Mouse (Mus musculus) MEL (cell line): ENCODE measurements around the gene Zmat1.
A peak's percentile ranks its signal among the peaks of the same experiment; 100 is the strongest.

Experiments
- CTCF ChIP-seq, 3 experiments: IDR thresholded peaks in 2 of 3; conservative IDR thresholded peaks in 1 of 3; 2 replicates each; pipeline ENCODE4 v1.5.1; 2011 to 2012; ENCODE audit warnings: low read length in 3 of 3, low read depth in 2 of 3, mild to moderate bottlenecking in 2 of 3, improper control_type of control experiment in 1 of 3, inconsistent platforms in 1 of 3, mixed read lengths in 1 of 3, moderate library complexity in 1 of 3; ENCODE audit not compliant: control insufficient read depth in 1 of 3, insufficient read depth in 1 of 3, poor library complexity in 1 of 3, severe bottlenecking in 1 of 3
- E2F4 ChIP-seq: IDR thresholded peaks from 2 replicates; pipeline ENCODE4 v1.6.1; 2011; ENCODE audit warnings: low read depth, low read length, improper control_type of control experiment, borderline replicate concordance
- EP300 ChIP-seq, 2 experiments: IDR thresholded peaks; 2 replicates each; pipeline ENCODE4 v1.6.1; 2011; ENCODE audit warnings: improper control_type of control experiment in 2 of 2, low read length in 2 of 2, low read depth in 1 of 2, mild to moderate bottlenecking in 1 of 2
- ETS1 ChIP-seq: IDR thresholded peaks from 2 replicates; pipeline ENCODE4 v1.6.1; 2012; ENCODE audit warnings: low read depth, mild to moderate bottlenecking, inconsistent platforms, low read length, improper control_type of control experiment, moderate library complexity
- POLR2A ChIP-seq, 2 experiments: IDR thresholded peaks; 2 replicates each; pipeline ENCODE4 v1.6.1; 2011 to 2012; ENCODE audit warnings: low read length in 2 of 2, mild to moderate bottlenecking in 2 of 2, control low read depth in 1 of 2, improper control_type of control experiment in 1 of 2, low read depth in 1 of 2, moderate library complexity in 1 of 2; ENCODE audit not compliant: control insufficient read depth in 1 of 2, insufficient read depth in 1 of 2, poor library complexity in 1 of 2
- TCF12 ChIP-seq: IDR thresholded peaks from 2 replicates; pipeline ENCODE4 v1.6.1; 2014; ENCODE audit warnings: low read depth, mild to moderate bottlenecking, inconsistent platforms, low read length, improper control_type of control experiment, moderate library complexity

DNA sequence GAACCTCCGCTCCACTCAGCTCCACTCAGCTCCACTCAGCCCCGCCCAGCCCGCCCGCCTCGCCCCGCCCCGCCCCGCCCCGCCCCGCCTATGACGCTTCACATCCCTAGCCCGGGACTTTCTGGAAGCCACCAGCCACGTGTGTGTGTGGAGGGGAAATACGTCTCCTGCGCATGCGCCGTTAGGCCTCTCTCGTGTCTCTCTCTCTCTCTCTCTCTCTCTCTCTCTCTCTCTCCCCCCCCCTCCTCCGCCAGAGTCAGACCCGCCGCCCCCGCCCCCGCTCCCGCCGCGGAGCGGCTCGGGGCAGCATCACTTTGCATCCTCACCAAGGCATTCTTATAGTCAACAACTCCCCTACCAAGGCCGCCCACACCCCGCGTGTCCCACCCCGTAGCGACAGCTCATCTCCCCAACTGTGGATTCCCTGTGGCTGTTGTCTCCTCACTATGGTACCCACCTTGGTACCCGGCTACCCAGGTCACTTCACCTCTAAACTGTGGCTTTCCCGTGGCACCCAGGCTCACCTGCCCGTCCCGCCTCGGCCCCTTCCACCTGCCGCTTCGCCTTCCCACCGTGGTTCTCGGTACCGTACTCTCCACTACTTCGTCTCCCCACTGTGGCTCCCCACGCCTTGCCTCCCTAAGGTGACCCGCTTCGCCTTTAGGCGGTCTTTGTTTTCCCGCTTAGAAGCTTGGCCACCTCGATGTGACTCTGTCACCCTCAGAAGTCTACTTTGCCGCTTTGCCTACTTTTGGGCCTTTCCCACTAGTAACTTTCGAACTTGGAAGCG lies 45.5 kb downstream of the Zmat1 start:
- TF ChIP-seq EP300 (IDR thresholded peaks at IDR 0.05; ENCODE audit: low read depth in 1 of 2, low read length in 2 of 2) (no peak), ETS1 (no peak), CTCF (IDR thresholded peaks at IDR 0.05 in 2 of 3, conservative IDR thresholded peaks at IDR 0.05 in 1 of 3; ENCODE audit: control insufficient read depth in 1 of 3, insufficient read depth in 1 of 3, low read depth in 2 of 3, low read length in 3 of 3, poor library complexity in 1 of 3, severe bottlenecking in 1 of 3) (no peak), E2F4 (no peak), TCF12 (no peak), POLR2A (IDR thresholded peaks at IDR 0.05; ENCODE audit: control insufficient read depth in 1 of 2, insufficient read depth in 1 of 2, low read depth in 1 of 2, low read length in 2 of 2, poor library complexity in 1 of 2) (0 out of 4 replicates have a peak, but pooled peaks of 1 of the 2 experiments have one; percentile 4)
